In genomic region chr4:58417319-58417718, GRCm38 (mm10) we compare ENCODE assay signal across 13 mouse cellular contexts.
DNase-seq lines count a peak whose midpoint lies in the region; ATAC-seq lines count a peak whose summit lies in the region.
"Had no signal": no experiment of that assay in that cellular context is flagged by ENCODE, and none has a peak within 500 bp of the region (broad histone marks: within the 10 kb centered on the region; RNA-seq: fewer than 3 reads in every experiment).

No protein-coding gene starts in this region.

- 52% methylated on average over 4 of the region's 4 CpGs for WGBS in heart, embryonic 16.5 days
- 59% methylated on average over 4 of the region's 4 CpGs for WGBS in liver, embryonic 12.5 days (ENCODE audit: insufficient replicate concordance)

- 0 out of 2 replicates have a peak overlapping the region, but pooled peaks have one; percentile 32 for H3K27ac ChIP-seq in heart, embryonic 16.5 days (ENCODE audit: low read length)
- H3K27ac ChIP-seq in liver, embryonic 12.5 days, result no peak overlapping the region
- H3K27ac ChIP-seq: liver, embryonic 13.5 days had no signal

- H3K9ac ChIP-seq in heart, embryonic 16.5 days (ENCODE audit: low read length), result no peak overlapping the region
- no peak overlapping the region for H3K9ac ChIP-seq in liver, embryonic 12.5 days
- H3K9ac ChIP-seq: liver, embryonic 13.5 days had no signal

- no peaks in the 10 kb centered on the region for H3K4me1 ChIP-seq in heart, embryonic 16.5 days (ENCODE audit: control insufficient read depth, insufficient read depth, low read length)
- no peaks in the 10 kb centered on the region for H3K4me1 ChIP-seq in liver, embryonic 12.5 days
- H3K4me1 ChIP-seq: liver, embryonic 13.5 days had no signal

- intact Hi-C loops in heart, postnatal 25 days (cut with DNase I), result loop anchor here (5.0 kb wide), 1 partner anchor 135 kb away; the partner anchor contains the start of gene Lpar1

- H3K9me3 ChIP-seq in heart, embryonic 16.5 days (replicated peaks; ENCODE audit: control insufficient read depth, low read length), result no peaks in the 10 kb centered on the region
- H3K9me3 ChIP-seq in liver, embryonic 12.5 days (replicated peaks), result no peaks in the 10 kb centered on the region
- H3K9me3 ChIP-seq: liver, embryonic 13.5 days had no signal

- no peak overlapping the region for H3K4me2 ChIP-seq in heart, embryonic 16.5 days (ENCODE audit: low read depth, low read length)
- no peak overlapping the region for H3K4me2 ChIP-seq in liver, embryonic 12.5 days
- H3K4me2 ChIP-seq: liver, embryonic 13.5 days had no signal

- DNase-seq in adrenal gland, adult 2 months, result peak; percentile 34
- no peak for DNase-seq in adrenal gland, adult 18-20 months (ENCODE audit: low spot score in 2 of 2)
- DNase-seq in heart, postnatal 25 days (ENCODE audit: low spot score), result no peak
- DNase-seq in lung, postnatal 10 days, result peak; percentile 52
- DNase-seq in lung, postnatal 25 days (ENCODE audit: low spot score), result no peak
- peak; percentile 59 for DNase-seq in skeletal muscle tissue, adult 2 months (ENCODE audit: low read depth, low spot score)
- DNase-seq: cerebellum, adult 8-10 months; kidney, postnatal 10 days; layer of hippocampus, postnatal 36 days; liver, embryonic 13.5 days had no signal

- H3K27me3 ChIP-seq in heart, embryonic 16.5 days (ENCODE audit: control insufficient read depth, insufficient read depth, low read length), result no peaks in the 10 kb centered on the region
- no peaks in the 10 kb centered on the region for H3K27me3 ChIP-seq in liver, embryonic 12.5 days (replicated peaks)
- H3K27me3 ChIP-seq: liver, embryonic 13.5 days had no signal

- H3K4me3 ChIP-seq in heart, embryonic 16.5 days (ENCODE audit: low read length), result no peak overlapping the region
- H3K4me3 ChIP-seq in liver, embryonic 12.5 days, result no peak overlapping the region
- H3K4me3 ChIP-seq: liver, embryonic 13.5 days had no signal

- no peak for ATAC-seq in heart, embryonic 16.5 days (replicated peaks; ENCODE audit: extremely low read depth, insufficient read depth, low FRiP score)
- no peak for ATAC-seq in liver, embryonic 12.5 days
- ATAC-seq: forebrain, embryonic 16.5 days had no signal

- H3K36me3 ChIP-seq in heart, embryonic 16.5 days (ENCODE audit: control insufficient read depth, insufficient read depth), result no peaks in the 10 kb centered on the region
- H3K36me3 ChIP-seq in liver, embryonic 12.5 days, result no peaks in the 10 kb centered on the region
- H3K36me3 ChIP-seq: liver, embryonic 13.5 days had no signal

Comparison
In these comparisons a context has a peak if more than half of its experiments do, and no peak if none do; other contexts are left out.
1. DNase-seq: peak in adrenal gland, adult 2 months (single experiment), lung, postnatal 10 days (single experiment) and skeletal muscle tissue, adult 2 months (single experiment); none in adrenal gland, adult 18-20 months (0 of 2), heart, postnatal 25 days (single experiment) and lung, postnatal 25 days (single experiment).